Mouse (Mus musculus) left cerebral cortex, adult 11 months (tissue): ENCODE data around the gene Cdk5rap2.
A peak's percentile ranks its signal among the peaks of the same experiment; 100 is the strongest.

Experiments used
- DNase-seq: peaks from one replicate; pipeline ENCODE4 v3.0.0; 2022; ENCODE audit warnings: low spot score

The Cdk5rap2 gene

GRCm38 (mm10) chr4:70409994-70410721 lies at the start of gene Cdk5rap2:
TSS of gene Cdk5rap2 (minus strand) at chr4:70410443.
- peak; percentile 96 for DNase-seq

GRCm38 (mm10) chr4:70452161-70452560 lies 41.9 kb upstream of the Cdk5rap2 start:
- no peak for DNase-seq

- no peak for DNase-seq
Measured at GRCm38 (mm10) chr4:70451750-70452149, 41.5 kb upstream of the Cdk5rap2 start.

- DNase-seq, result no peak
Measured at GRCm38 (mm10) chr4:70449668-70450067, 39.4 kb upstream of the Cdk5rap2 start.

- DNase-seq, result no peak
Measured at GRCm38 (mm10) chr4:70446774-70447173, 36.5 kb upstream of the Cdk5rap2 start.

GRCm38 (mm10) chr4:70420202-70420601 lies 10.0 kb upstream of the Cdk5rap2 start:
- DNase-seq, result no peak

GRCm38 (mm10) chr4:70412126-70412525 lies 1.9 kb upstream of the Cdk5rap2 start:
- peak; percentile 58 for DNase-seq

- DNase-seq, result no peak
Measured at GRCm38 (mm10) chr4:70409456-70409855, 787 bp downstream of the Cdk5rap2 start.

GRCm38 (mm10) chr4:70402109-70402819 lies 8.0 kb downstream of the Cdk5rap2 start:
- peak; percentile 66 for DNase-seq

- DNase-seq, result no peak
Measured at GRCm38 (mm10) chr4:70399476-70399875, 10.8 kb downstream of the Cdk5rap2 start.

GRCm38 (mm10) chr4:70399074-70399473 lies 11.2 kb downstream of the Cdk5rap2 start:
- no peak for DNase-seq

DNA sequence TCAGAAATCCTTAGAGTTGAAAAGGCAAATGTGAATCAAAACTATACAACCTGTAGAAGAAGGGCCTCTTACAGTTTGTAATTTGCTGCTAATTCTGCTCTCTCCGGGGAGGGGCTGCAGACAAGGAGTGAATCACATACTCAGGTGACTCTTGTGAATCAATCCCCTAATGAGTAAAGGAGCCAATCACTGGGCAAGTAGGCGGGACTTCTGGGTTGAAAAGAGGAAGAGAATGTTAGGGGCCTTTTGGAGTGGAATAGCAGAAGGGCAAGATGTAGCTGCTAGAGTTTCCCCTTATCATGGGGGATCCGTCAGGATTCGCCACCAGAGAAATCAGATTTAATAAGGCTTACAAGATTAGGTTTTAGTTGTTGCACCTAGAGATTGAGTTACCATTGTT lies 12.2 kb downstream of the Cdk5rap2 start:
- DNase-seq, result no peak

GRCm38 (mm10) chr4:70396701-70397100 lies 13.5 kb downstream of the Cdk5rap2 start:
- no peak for DNase-seq

DNA sequence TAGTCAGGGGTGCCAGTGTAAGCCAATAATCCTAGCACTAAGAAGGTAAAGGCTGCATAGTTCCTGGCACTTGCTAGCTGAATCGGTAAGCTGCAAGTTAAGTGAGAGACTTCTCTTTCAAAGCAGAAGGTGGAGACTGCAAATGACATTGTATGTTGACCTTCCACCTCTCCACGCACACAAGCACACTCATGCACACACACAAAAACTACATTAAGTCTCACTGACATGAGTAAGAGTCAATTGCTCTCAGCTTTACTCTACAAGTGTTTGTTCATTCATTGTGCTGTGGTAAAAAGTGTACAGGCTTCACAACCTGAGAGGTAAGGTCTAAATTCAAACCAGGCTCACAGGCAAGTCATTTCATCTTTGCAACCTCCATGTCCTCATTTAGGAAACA lies 15.5 kb downstream of the Cdk5rap2 start:
- DNase-seq, result no peak

DNA sequence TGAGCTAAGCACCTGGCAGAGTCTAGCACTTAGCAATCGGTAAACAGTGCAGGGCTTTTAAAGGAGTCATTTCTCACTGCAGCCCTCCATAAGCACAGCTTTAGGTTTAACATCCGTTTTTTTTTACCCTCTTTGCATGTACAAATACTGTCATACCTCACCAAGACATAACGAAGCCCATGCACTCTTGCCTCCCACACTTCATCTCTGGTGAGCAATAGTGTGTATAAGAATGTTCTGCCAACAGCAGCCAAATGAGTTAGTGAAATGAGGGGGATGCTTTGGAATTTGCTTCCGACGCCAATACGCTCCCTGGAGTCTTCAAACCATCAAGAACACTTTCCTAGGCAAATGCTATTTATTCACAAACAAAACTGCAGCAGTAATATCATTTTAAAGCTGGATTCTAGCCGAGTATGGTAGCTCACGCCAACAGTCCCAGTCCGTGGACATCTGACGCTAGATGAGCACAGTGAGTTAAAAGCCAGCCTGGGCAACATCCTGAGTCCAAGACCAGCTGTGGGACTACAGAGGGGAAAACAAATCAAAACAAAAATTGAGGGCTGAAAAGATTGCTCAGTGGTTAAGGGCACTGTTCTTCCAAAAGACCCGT lies 18.4 kb downstream of the Cdk5rap2 start:
- no peak for DNase-seq

- DNase-seq, result no peak
Measured at GRCm38 (mm10) chr4:70391073-70391472, 19.2 kb downstream of the Cdk5rap2 start.

DNA sequence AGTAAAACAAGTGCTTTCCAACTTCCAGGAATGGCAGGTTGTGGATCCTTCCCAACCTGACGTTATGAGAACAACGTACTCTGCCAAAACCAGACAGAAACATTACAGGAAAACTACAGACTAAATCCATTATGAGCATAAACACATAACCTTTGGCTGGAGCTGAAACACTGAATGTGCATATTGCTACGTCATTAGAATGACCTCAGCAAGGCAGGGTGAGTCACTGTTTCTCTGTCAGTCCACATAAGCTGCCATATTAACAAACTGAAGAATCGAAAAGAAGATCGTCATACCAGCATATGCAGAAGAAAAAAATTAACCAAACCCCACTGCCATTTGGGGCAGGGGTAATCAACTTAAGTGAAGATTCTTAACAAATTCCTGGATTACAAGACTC lies 24.0 kb downstream of the Cdk5rap2 start:
- no peak for DNase-seq

GRCm38 (mm10) chr4:70377359-70377758 lies 32.9 kb downstream of the Cdk5rap2 start:
- no peak for DNase-seq

DNA sequence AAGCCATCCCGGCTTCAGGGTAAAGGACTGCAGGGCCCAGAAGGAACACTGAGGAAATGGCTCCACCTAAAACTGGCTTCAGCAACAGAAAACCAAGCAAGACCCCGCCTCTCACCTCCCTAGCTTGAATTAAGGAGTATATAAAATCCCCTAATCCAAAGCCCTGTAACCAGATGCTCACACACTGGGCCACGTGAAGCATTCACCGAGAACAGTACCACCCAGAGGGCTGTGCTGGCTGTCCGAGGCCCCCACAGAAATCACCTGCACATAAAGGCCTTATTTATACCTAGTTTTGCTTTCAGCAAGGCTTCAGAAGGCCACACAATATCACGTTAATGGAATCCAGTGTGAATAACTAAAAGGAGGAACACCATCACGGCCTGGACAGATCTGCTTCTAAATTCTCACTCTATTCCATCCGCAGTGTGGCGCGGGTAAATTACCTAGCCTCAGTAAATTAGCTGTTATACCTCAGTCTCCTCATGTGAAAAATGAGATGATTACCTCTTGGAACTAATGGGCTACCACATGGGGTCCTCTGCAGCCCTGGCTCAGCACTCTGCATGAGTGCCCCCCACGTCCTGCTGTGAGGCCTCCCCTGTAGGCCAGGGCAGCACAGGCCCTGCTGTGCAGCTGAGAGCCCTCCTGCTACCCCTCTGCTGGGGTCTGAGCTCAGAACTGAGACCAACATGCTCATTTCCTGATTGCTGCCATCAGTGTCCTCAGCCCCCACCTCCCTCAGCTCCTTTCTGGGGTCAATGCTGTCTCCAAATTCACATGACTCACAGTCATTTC lies 45.0 kb downstream of the Cdk5rap2 start:
- DNase-seq, result no peak

GRCm38 (mm10) chr4:70361366-70361765 lies 48.9 kb downstream of the Cdk5rap2 start:
- no peak for DNase-seq

- peak; percentile 66 for DNase-seq
Measured at GRCm38 (mm10) chr4:70355659-70356350, 54.4 kb downstream of the Cdk5rap2 start.

GRCm38 (mm10) chr4:70354448-70354847 lies 55.8 kb downstream of the Cdk5rap2 start:
- no peak for DNase-seq
